Mouse (Mus musculus) small intestine, adult 2 months (tissue): ENCODE data around the gene Mms19. TPM values are rescaled to one million over a fixed set of nuclear protein-coding genes. Genes with fewer than 3 reads are reported as not detected.

Experiments
- H3K27ac ChIP-seq: fragments of 200-500 bp; 2 replicates; pipeline ENCODE4 v1.5.1; 2012; ENCODE audit warnings: low read depth, low read length, control low read depth, inconsistent platforms; ENCODE audit not compliant: insufficient read depth
- H3K27me3 ChIP-seq: fragments of 200-500 bp; 2 replicates; pipeline ENCODE4 v1.6.1; 2012; ENCODE audit warnings: mild to moderate bottlenecking, moderate library complexity, low read length, inconsistent platforms; ENCODE audit not compliant: control insufficient read depth, insufficient read depth
- H3K36me3 ChIP-seq: fragments of 200-500 bp; 2 replicates; pipeline ENCODE4 v1.6.1; 2012; ENCODE audit warnings: mild to moderate bottlenecking, low read length, control low read depth, inconsistent platforms; ENCODE audit not compliant: control insufficient read depth, insufficient read depth
- H3K4me1 ChIP-seq: fragments of 200-500 bp; 2 replicates; pipeline ENCODE4 v1.6.1; 2012; ENCODE audit warnings: low read length, inconsistent platforms, mixed read lengths; ENCODE audit not compliant: control insufficient read depth, insufficient read depth, insufficient read length
- H3K4me3 ChIP-seq: fragments of 200-500 bp; 2 replicates; pipeline ENCODE4 v1.5.1; 2012; ENCODE audit warnings: low read depth, mild to moderate bottlenecking, control low read depth, inconsistent platforms, low read length, moderate library complexity
- CTCF ChIP-seq: fragments of 200-500 bp; IDR thresholded peaks from 2 replicates; pipeline ENCODE4 v1.5.1; 2012; ENCODE audit warnings: low read depth, mild to moderate bottlenecking, control low read depth, inconsistent platforms, low read length, moderate library complexity, mixed read lengths; ENCODE audit not compliant: insufficient replicate concordance, insufficient read length; ENCODE audit errors: extremely low read depth
- POLR2A ChIP-seq: fragments of 200-500 bp; IDR thresholded peaks from 2 replicates; pipeline ENCODE4 v1.6.1; 2012; ENCODE audit warnings: low read depth, mild to moderate bottlenecking, control low read depth, inconsistent platforms, low read length, moderate library complexity
- WGBS: fragments of 180-500 bp; shearing (Covaris S2); methylation state at CpG from one replicate; pipeline ENCODE4 v1.1.7; 2018; 5-methylcytosine and 5-hydroxymethylcytosine counted together
- polyA plus RNA-seq: library from polyadenylated mRNA; depleted of rRNA; stranded (reverse); fragments of >200 nt; gene quantifications from 2 replicates; pipeline ENCODE4 v1.2.3, GENCODE M21; 2012; rRNA removed

Gene Mms19
- polyA plus RNA-seq = 17.4 and 33.0 TPM in 2 replicates

DNA sequence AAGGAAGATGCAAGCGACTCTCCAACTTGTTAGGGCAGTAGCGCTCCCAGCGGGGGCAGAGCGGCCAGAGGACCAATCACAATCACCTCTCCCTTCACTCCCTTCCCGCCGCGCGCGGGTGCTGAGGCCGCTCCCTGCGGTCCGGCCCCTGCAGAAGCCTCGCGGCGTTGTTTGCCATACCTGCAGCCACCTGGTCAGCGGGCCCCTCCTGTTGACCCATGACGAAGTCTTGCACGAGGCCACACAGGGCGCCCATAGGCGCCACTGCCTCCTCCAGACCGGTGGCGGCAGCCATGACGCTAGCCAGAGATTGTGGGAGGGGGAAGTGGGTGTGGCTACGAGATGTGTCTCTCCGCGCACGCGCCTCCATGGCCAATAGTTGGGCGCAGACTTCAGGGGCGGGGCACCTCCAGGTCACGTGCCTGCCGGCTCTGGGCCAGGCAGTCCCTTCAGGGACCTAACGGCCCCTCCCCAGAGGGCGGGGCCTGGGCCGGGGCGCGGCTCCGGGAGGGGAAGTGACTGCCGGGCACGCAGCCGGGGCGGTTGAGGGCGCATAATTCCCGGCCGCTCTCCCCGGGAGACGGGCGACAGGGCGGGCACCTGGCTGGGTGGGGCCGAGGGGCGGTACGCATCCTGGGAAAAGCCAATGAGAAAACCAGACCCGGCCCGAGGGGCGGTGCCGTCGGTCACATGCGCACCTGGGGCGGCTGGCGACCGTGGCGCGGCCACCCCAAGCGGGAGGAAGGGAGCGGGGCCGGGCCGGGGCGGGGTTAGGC, at the start of gene Mms19:
Gene Mms19, minus strand, starts transcription at position 339 of the 776 bp plus-strand sequence.
- H3K27ac ChIP-seq = peak within 1 kb of the TSS; percentile 70
- peak within 1 kb of the TSS; percentile 92 for H3K4me3 ChIP-seq
- no peaks in the 10 kb centered on the region for H3K36me3 ChIP-seq
- WGBS = under 1% methylated on average over 68 of the region's 68 CpGs
- peak; percentile 92 for TF ChIP-seq POLR2A
- TF ChIP-seq CTCF = peak; percentile 30; the same call in 1 of the 2 replicates
- no peaks in the 10 kb centered on the region for H3K4me1 ChIP-seq
- no peaks in the 10 kb centered on the region for H3K27me3 ChIP-seq

DNA sequence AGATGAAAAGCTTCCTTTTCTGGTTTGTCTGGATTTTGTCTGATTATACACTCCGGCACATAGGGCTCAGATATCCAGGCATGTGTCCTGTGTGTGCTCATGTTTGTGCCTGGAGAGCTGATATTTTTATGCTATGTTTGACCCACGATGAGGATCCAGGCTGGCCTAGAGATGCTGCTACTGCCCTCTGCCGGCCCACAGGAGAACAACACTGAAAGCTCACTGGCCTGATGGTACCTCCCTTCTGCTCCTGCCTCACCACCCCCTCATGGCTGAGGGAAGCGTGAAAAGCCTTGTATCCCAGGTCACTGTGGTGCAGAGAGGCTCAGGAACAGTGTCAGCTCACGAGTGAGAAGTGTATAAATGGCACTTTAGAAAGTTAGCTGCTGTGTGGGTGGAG, 45.2 kb upstream of the Mms19 start:
- no peak overlapping the region for H3K27ac ChIP-seq
- WGBS = 5% methylated on average over 5 of the region's 5 CpGs
- TF ChIP-seq CTCF (peak; percentile 94), POLR2A (no peak)

DNA sequence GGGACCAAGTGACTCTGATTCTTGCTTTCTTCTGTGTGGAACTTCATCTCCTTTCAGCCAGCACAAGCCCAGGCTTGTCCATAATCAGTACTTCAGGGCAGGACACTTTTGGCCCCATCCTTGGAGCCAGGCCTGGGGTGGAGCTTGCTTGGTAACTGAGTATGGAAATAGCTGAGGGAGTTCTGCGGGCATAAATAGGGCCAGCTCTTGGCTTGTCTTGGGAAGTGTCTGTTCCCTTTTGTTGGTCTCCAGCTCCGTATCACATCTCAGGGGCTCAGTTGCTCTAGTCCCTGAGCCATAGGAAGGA, 41.5 kb upstream of the Mms19 start:
- TF ChIP-seq CTCF (no peak), POLR2A (no peak)
- no peaks in the 10 kb centered on the region for H3K36me3 ChIP-seq
- H3K27me3 ChIP-seq = no peaks in the 10 kb centered on the region
- H3K4me1 ChIP-seq = peaks cover 2% of the 10 kb centered on the region; the same call in 1 of the 2 replicates
- no peak overlapping the region for H3K27ac ChIP-seq
- WGBS = 87% methylated on average over 2 of the region's 2 CpGs
- no peak overlapping the region for H3K4me3 ChIP-seq

More for the DNA sequence above, 45.2 kb upstream of the Mms19 start:
- Histone ChIP-seq H3K4me3 (no peak overlapping the region), H3K4me1 (no peaks in the 10 kb centered on the region; the same call in 1 of the 2 replicates), H3K36me3 (no peaks in the 10 kb centered on the region), H3K27me3 (no peaks in the 10 kb centered on the region)

DNA sequence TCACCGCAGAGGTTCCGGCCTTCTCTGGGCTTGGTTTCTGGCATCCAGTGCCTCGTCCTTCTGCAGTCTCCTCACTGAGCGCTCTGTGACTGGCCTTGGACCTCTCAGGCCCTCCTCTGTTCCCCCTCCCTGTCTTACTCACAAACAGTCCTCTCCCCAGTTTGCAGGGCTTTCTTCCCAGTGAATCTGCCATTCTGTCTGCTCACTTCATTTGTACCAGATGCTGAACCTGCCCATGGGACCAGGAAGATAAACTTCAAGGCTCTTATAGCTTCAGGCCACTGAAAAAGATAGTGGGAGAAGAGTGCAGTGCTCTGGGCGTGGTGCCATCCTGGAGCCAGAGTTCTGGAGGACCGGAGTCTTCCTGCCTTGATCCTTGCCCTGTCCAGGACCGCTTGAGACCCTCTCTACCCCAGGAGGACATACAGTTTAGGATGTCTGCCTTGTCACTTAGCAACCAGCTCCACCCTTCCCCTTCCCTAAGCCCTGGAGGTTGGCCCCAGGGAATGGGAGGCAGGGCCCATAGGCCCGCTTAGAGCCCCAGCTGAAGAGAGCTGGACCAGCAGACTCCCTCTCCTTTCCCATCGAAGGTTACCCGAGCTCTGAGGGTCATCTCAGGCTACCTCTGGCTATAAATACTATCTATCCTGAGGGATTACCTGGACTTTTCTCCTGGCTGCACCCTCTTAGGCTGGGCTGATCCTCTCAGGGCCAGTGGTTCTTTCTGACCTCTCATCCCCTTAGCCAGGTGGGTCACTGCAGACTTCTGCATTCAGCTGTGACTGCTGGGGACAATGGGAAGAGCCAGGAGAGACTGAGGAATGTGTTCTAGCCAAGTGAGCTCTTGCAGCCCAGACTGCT, 41.0 kb upstream of the Mms19 start:
- Histone ChIP-seq H3K27ac (no peak overlapping the region), H3K4me1 (peaks cover 2% of the 10 kb centered on the region; the same call in 1 of the 2 replicates), H3K27me3 (no peaks in the 10 kb centered on the region), H3K4me3 (no peak overlapping the region), H3K36me3 (no peaks in the 10 kb centered on the region)
- WGBS = 69% methylated on average over 10 of the region's 10 CpGs
- TF ChIP-seq CTCF (no peak), POLR2A (no peak)

DNA sequence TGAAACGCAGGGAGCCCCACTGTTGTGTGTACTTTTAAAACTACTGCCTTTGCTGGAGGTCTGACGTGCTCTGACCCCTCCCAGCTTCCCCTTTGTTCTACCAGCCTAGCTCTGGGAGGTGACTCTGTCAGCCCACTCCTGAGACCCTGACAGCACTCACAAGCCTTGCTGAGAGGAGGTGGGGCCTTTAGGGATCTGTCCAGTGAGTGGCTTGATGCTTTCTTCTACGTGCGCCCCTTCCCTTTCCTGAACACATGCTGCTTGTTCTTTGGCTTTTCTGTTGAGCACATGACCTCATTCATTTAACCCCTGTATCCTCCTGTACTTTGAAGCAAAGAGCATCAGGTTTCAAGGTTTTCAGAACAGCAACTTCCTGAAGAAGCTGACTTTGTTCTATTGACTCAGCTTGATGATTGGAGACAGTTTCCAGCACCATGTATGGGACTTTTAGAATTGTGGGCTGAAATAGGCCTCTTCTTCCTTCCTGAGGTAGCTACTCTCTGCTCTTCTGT, 38.1 kb upstream of the Mms19 start:
- Histone ChIP-seq H3K4me3 (no peak overlapping the region), H3K36me3 (no peaks in the 10 kb centered on the region), H3K4me1 (peaks cover 2% of the 10 kb centered on the region; the same call in 1 of the 2 replicates), H3K27ac (no peak overlapping the region), H3K27me3 (no peaks in the 10 kb centered on the region)
- TF ChIP-seq CTCF = no peak
- no peak for TF ChIP-seq POLR2A
- WGBS = 65% methylated on average over 4 of the region's 4 CpGs

DNA sequence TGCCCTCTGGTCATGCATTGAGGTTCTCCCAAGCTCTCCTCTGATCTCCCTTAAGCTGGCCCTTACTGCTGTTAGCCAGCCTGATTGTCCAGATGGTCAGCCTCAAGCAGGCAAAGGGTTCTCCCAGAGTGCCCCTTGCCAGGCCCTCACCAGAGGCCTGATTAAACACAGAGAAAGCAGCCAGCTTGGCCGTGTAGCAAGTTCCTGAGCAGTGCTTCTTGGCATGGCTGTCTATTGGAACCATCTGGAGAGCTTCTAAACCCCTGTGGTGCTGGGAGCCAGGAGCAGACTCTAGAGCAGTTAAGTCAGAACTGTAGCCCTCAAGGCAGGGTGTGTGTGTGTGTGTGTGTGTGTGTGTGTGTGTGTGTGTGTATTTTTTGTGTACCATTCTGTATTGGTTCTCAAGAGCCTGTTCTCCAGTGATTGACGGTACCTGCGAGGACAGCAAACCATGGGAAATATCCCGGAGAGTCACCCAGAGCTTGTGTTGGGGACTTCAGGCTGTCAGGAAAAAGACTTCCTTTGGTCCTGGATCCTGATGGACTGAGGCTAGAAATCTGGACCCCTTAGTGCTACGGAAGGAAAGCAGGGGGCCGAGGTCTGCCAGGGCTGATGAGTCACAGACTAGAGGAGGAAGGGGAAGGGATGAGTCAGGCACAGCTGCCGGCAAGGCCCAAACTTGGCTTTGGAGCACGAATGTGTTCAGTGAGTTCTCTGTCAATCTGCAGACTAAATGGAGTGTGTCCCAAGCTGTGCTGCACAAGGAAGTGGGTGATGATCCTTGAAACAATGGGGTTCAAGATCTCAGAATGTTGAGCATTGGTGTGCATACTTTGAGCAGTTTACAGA, 36.7 kb upstream of the Mms19 start:
- H3K27ac ChIP-seq = peak overlapping the region; percentile 70
- 58% methylated on average over 8 of the region's 8 CpGs for WGBS

More for the DNA sequence above, 36.7 kb upstream of the Mms19 start:
- H3K36me3 ChIP-seq = no peaks in the 10 kb centered on the region
- peaks cover 2% of the 10 kb centered on the region; the same call in 1 of the 2 replicates for H3K4me1 ChIP-seq
- TF ChIP-seq POLR2A = no peak
- no peak for TF ChIP-seq CTCF
- H3K27me3 ChIP-seq = no peaks in the 10 kb centered on the region
- H3K4me3 ChIP-seq = no peak overlapping the region
